Mouse (Mus musculus) macrophage (primary cell): ENCODE measurements around the gene Spin1. TPM values are rescaled to one million over a fixed set of nuclear protein-coding genes. Genes with fewer than 3 reads are reported as not detected.

Experiments
- H3K27ac ChIP-seq: fragments of 350-480 bp; formaldehyde crosslinking; 2 replicates; pipeline ENCODE4 v1.9.0; 2021
- H3K36me3 ChIP-seq: fragments of 350-480 bp; formaldehyde crosslinking; 2 replicates; pipeline ENCODE4 v1.9.0; 2021; ENCODE audit errors: inconsistent target
- H3K4me3 ChIP-seq: fragments of 350-480 bp; formaldehyde crosslinking; 2 replicates; pipeline ENCODE4 v1.9.0; 2021; ENCODE audit errors: inconsistent target
- H3K79me2 ChIP-seq: fragments of 350-480 bp; formaldehyde crosslinking; 2 replicates; pipeline ENCODE4 v1.9.0; 2021; ENCODE audit errors: inconsistent target
- WGBS: methylation state at CpG from one replicate; pipeline ENCODE4 v1.1.7; 2026; ENCODE audit warnings: inconsistent platforms; ENCODE audit not compliant: missing documents; 5-methylcytosine and 5-hydroxymethylcytosine counted together
- polyA plus RNA-seq: library from polyadenylated mRNA; stranded (reverse); fragments of 250-400 nt; gene quantifications from 3 replicates; pipeline ENCODE4 v1.2.4, GENCODE M21; 2018; ENCODE audit warnings: inconsistent platforms

Gene Spin1
- polyA plus RNA-seq, 1 experiment from 2014 or later, result 14.8 TPM

GRCm38 (mm10) chr13:51085941-51086340, 14.7 kb upstream of the Spin1 start:
- H3K4me3 ChIP-seq, result no peak overlapping the region
- no peaks in the 10 kb centered on the region for H3K36me3 ChIP-seq
- H3K79me2 ChIP-seq, result no peaks in the 10 kb centered on the region
- no peak overlapping the region for H3K27ac ChIP-seq
- 94% methylated on average over 11 of the region's 11 CpGs for WGBS

DNA sequence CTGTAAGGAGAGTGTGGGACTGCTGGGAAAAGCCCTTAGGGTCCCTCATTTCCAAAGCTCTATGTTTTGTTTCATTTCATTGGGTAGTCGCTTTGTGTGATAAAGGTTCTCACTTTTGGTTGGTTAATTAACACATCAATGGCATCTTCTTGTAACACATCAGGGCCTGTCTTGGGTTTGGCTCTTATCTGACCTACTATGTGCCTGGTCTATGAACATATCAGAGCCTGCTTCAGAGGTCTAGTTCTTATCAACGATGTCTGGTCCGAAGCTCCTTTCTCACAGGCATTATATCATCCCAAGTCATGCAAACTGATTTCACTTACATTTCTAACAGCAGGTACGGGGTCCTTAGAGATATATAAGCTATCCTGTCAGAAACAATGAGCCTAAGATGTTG, 13.4 kb upstream of the Spin1 start:
- H3K27ac ChIP-seq, result no peak overlapping the region
- 89% methylated on average over 4 of the region's 4 CpGs for WGBS
- no peak overlapping the region for H3K4me3 ChIP-seq
- no peaks in the 10 kb centered on the region for H3K36me3 ChIP-seq
- H3K79me2 ChIP-seq, result no peaks in the 10 kb centered on the region

DNA sequence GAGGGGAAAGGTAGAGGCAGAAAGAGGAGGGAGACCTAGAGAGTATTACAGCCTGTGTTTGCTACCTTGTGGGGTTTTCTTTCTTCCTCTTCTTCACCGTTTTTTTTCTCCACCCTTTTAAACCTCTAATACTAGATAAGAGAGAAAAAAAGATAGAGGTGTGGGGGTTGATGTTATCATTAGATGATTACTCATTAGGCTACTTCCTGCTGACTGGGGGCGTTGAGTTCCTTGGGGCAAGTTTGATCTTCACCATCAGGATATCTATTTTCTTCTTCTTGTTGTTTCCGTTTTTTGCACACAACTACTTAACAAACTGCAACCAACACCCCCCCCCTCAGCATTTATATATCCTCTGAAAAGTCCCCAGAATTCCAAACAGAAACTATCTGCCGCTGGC, 12.5 kb upstream of the Spin1 start:
- Histone ChIP-seq H3K36me3 (no peaks in the 10 kb centered on the region), H3K4me3 (no peak overlapping the region), H3K27ac (no peak overlapping the region), H3K79me2 (no peaks in the 10 kb centered on the region)
- 79% methylated on average over 4 of the region's 4 CpGs for WGBS

DNA sequence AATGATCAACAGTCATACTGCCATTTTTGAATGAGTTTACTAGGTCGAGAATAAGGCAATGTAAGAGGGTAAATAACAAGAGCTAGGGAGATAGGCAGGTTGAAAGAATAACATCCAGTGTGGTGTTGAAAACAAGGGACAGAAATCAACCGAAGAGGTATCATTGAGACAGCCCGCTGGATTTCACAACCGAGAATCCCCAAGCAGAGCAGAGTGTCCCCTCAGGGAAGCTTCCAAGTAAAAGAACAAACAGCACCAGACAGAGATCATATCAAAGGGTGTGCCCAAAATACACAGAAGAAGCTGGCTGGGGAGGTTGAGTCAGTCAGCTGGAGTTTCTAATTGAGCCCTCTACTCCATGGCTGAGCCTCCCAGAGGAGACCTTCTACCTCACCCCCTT, 11.6 kb upstream of the Spin1 start:
- Histone ChIP-seq H3K79me2 (no peaks in the 10 kb centered on the region), H3K36me3 (no peaks in the 10 kb centered on the region), H3K4me3 (no peak overlapping the region), H3K27ac (no peak overlapping the region)
- WGBS, result 83% methylated on average over 4 of the region's 4 CpGs

DNA sequence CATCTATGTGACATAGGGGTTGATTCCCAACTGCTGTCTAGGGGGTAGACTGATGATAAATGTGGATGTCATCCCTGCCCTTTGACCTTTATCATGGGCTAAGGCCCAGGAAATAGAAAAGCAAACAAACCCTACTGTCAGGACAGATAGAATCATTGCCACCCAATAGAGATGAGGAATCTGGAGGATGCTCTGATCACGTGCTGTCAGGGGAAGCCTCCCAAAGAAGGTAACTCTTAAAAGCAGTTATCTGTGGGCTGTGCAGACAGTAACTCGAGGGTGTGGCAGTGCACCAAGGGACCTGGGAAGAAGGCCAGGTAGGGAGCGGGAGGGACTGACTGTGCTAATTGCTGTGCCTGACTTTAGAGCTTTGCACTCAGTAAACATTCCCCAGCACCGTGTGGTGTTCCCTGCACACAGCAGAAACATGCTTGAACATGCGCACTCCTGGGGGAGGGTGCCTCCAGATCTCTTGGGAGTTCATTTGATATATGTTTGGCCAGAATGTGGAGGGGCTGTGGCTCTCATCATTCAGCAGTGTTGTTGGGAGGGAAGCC, 10.5 kb upstream of the Spin1 start:
- no peaks in the 10 kb centered on the region for H3K79me2 ChIP-seq
- no peak overlapping the region for H3K4me3 ChIP-seq
- H3K27ac ChIP-seq, result no peak overlapping the region
- 86% methylated on average over 5 of the region's 5 CpGs for WGBS
- H3K36me3 ChIP-seq, result no peaks in the 10 kb centered on the region

DNA sequence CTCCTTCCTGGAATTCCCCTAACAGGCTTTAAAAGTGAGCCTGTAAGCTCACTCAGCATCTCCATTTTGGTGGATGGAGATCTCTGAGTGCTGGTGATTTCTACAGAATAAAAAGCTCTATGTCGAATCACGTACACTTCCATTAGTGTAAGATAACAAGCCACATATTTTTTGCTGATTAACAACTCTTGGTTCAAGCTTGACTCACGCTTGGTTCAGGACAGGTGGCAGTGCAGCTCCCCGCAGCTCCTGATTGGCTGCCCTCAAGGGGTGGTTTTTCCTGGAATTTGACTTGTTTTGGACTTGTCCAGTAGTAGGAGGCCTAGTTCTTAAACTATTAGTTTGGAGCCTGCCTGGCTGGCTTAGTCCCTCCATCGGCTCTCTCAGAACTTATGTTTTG, 7.2 kb upstream of the Spin1 start:
- H3K36me3 ChIP-seq, result no peaks in the 10 kb centered on the region
- no peak overlapping the region for H3K4me3 ChIP-seq
- H3K27ac ChIP-seq, result no peak overlapping the region
- H3K79me2 ChIP-seq, result no peaks in the 10 kb centered on the region
- WGBS, result 82% methylated on average over 5 of the region's 5 CpGs

GRCm38 (mm10) chr13:51094323-51095195, 6.1 kb upstream of the Spin1 start:
- no peak overlapping the region for H3K27ac ChIP-seq
- H3K4me3 ChIP-seq, result no peak overlapping the region
- no peaks in the 10 kb centered on the region for H3K79me2 ChIP-seq
- 90% methylated on average over 16 of the region's 16 CpGs for WGBS
- H3K36me3 ChIP-seq, result no peaks in the 10 kb centered on the region

GRCm38 (mm10) chr13:51095196-51095715, 5.4 kb upstream of the Spin1 start:
- Histone ChIP-seq H3K27ac (no peak overlapping the region), H3K36me3 (no peaks in the 10 kb centered on the region), H3K79me2 (no peaks in the 10 kb centered on the region), H3K4me3 (no peak overlapping the region)
- 89% methylated on average over 5 of the region's 7 CpGs for WGBS

DNA sequence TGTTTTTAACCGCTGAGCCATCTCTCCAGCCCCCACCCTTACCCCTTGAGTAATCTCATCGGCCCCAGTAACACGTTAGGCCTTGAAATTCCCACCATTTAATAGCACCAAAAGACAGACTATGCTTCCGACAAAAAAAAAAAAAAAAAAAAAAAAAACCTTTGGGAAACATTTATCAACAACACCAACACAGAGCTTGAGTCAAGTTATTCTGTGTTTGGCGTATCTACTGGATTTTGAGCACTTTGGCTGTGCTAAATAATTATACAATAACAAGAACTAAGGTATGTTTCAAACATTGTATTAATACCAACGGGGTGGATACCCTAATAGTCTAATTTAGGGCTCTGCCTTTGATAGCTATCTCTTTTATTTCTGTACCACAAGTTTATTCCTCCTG, 4.0 kb upstream of the Spin1 start:
- H3K27ac ChIP-seq, result no peak overlapping the region
- no peaks in the 10 kb centered on the region for H3K36me3 ChIP-seq
- WGBS, result 100% methylated on average over 5 of the region's 6 CpGs
- peaks cover 4% of the 10 kb centered on the region for H3K79me2 ChIP-seq
- no peak overlapping the region for H3K4me3 ChIP-seq

DNA sequence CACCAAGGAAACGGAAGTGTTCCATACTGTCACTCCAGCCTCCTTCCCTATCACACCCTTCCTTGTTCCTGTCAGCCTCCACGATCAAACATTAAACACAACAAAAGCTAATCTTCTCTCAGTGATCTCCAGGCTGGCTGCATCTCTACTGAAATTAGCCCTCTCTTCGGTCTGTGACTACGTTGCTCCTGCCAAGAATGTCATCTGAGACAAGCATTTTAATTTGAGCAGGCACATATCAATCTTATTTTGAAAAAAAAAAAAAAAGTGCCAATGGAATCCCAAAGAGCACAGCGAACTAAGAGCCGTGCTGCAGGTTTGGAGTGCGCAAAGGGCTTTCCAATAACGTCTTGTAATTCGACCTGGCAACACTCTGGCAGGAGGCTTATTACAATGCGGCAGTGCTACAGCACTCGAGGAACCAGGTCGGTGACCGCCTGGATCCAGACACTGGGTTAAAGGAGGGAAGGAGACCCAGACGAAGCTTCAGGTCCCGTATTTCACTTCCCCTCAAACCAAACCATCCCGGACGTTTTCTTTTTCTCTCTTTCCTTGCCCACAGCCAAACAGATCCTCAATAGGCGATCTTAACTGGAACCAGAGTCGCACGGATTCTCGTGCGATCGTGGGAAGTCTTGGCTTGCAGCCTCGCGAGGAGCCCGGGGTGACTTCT, 984 bp upstream of the Spin1 start:
- H3K27ac ChIP-seq, result 0 out of 2 replicates have a peak overlapping the region, but pooled peaks have one; percentile 21
- 7% methylated on average over 25 of the region's 26 CpGs for WGBS

GRCm38 (mm10) chr13:51101016-51101776, 516 bp downstream of the Spin1 start:
- Histone ChIP-seq H3K79me2 (peaks cover 50% of the 10 kb centered on the region), H3K27ac (no peak overlapping the region), H3K4me3 (peak overlapping the region; percentile 50), H3K36me3 (no peaks in the 10 kb centered on the region)
- 1% methylated on average over 65 of the region's 89 CpGs for WGBS

More for the DNA sequence above, 984 bp upstream of the Spin1 start:
- H3K79me2 ChIP-seq, result peaks cover 35% of the 10 kb centered on the region
- H3K4me3 ChIP-seq, result peak overlapping the region; percentile 76
- H3K36me3 ChIP-seq, result no peaks in the 10 kb centered on the region

- WGBS, result 21% methylated on average over 11 of the region's 11 CpGs
- Histone ChIP-seq H3K27ac (no peak overlapping the region), H3K36me3 (no peaks in the 10 kb centered on the region), H3K79me2 (peaks cover 55% of the 10 kb centered on the region), H3K4me3 (peak overlapping the region; percentile 50)
These were observed 1.1 kb downstream of the Spin1 start for GRCm38 (mm10) chr13:51101777-51102132.

- Histone ChIP-seq H3K79me2 (peaks cover 68% of the 10 kb centered on the region), H3K27ac (no peak overlapping the region), H3K4me3 (no peak overlapping the region), H3K36me3 (no peaks in the 10 kb centered on the region)
- WGBS, result 90% methylated on average over 9 of the region's 9 CpGs
These were observed 2.5 kb downstream of the Spin1 start for GRCm38 (mm10) chr13:51103111-51103725.
